Mouse (Mus musculus): ENCODE data around the gene Ift74. TPM values are rescaled to one million over a fixed set of nuclear protein-coding genes. Genes with fewer than 3 reads are reported as not detected.

Ift74 gene
- total RNA-seq (2023) = 1 to 10 TPM; 1.4 to 1.6 TPM

DNA sequence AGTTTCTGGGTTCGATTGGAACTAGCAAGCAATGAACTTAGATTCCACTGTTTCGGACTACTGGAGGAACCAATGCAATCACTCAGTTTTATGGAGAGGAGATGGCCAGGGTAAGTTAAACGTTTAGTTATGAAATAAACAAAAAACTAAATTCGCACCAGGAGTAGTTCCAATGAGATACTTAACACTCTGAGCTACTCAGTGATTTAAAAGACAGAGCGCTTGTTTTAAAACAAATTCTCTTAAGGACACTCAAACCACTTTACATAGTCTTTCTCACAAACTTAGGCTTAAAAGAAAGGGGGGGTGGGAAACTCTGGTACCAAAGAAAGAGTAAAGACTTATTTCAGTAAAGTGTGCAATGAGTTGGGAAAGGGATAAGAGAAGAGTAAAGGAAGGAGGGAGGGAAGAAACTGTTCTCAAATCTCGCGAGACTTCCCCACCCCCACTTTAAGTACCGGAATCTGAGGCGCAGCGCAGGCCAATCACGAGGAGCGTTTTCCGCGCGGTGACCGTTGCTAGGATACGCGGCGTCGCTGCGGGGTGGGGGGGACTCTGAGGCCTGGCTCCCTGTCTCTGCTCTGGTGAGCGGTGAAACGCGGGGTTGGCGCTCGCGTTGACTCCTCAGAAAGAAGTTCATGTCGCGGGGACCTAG, at the start of gene Ift74:
Gene Ift74, plus strand, starts transcription at position 520 of the 655 bp plus-strand sequence.

DNA sequence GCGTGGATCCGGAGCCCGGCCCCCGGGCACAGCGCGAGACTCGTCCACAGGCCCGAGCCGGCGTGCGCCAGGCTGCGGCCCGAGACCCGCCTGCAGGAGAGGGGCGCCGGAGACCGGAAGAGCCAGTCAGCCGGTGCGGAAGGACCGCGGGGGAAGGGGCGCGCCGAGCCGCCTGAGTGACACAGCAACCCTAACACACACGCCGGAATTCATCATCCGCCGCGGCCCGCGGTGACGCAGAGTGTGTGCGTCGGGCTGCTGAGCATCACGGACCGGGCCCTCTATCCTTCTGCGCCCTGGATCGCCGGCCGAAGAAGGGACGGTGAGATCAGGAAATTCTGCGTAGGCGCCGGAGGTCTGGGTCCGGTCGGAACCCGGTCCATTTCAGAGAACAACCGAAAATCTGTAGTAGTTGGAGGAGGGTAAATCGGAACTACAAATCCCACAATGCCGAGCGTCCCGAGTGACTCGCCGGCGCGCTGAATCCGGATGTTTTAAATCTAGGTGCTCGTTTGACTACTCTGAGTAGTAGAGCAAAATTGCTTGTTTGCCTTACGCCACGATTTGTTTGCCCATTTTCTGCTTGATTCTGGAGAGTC, 11.2 kb upstream of the Ift74 start, which contains the start of gene Plaa:
Gene Plaa, minus strand, starts transcription at position 214 of the 599 bp plus-strand sequence.

DNA sequence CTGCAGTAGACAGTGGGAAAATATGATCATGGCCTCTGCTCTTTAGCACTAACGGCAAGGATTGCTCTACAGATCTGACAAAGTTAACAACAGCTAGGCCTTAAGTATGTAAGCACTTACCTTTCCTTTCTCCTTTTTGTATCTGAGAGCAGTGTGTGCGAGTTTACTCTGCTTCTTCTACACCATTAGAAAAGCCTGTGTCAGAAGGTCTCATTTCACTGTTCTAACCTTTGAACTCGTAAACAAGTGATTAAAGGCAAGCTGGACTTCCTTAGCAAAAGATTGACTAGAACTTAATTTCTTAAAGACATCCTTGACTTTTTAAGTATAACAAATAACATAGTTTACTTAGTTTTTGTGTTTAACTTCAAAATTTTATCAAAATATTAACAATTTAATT, 35.6 kb downstream of the Ift74 start, which contains the start of gene Lrrc19:
Gene Lrrc19, minus strand, starts transcription at position 225 of the 400 bp plus-strand sequence.

DNA sequence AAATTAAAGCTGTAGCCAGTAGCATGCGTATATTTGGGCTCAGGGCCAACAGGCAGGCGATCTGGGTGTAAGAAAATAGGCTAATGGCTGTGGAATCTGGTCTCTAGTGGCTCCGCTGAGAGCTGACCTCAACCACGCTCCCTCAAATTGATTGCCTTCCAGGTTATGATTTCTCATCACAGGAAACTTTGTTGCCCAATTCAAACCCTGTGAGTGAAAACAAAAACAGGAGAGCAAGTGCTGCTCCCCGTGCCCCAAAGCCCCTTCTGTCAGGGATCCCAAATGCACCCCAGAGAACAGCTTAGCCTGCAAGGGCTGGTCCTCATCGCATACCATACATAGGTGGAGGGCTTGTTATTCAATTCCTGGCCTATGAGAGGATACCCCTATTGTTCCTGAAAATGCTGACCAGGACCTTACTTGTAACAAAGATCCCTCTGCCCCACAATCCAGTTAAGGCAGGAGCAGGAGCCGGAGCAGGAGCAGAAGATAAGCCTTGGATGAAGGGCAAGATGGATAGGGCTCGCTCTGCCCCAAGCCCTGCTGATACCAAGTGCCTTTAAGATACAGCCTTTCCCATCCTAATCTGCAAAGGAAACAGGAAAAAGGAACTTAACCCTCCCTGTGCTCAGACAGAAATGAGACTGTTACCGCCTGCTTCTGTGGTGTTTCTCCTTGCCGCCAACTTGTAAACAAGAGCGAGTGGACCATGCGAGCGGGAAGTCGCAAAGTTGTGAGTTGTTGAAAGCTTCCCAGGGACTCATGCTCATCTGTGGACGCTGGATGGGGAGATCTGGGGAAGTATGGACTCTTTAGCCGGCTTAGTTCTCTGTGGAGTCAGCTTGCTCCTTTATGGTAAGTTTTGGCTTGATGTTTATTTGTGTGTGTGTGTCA, 124.8 kb downstream of the Ift74 start, which contains the start of gene Tek:
Gene Tek, plus strand, starts transcription at position 452 of the 894 bp plus-strand sequence.

Other genes with a start within 250 kb of the Ift74 start
- not detected for gene Gm10306, start 57.9 kb upstream of the Ift74 start, total RNA-seq (2023)
- gene Caap1, start 57.7 kb upstream of the Ift74 start, total RNA-seq (2023) = 10 to 100 TPM in 1 of 2 experiments, 1 to 10 TPM in 1; 7.5 to 10.3 TPM
- 10 to 100 TPM; 30.4 to 41.3 TPM for gene Plaa, start 11.2 kb upstream of the Ift74 start, total RNA-seq (2023)
- not detected for gene Lrrc19, start 35.7 kb downstream of the Ift74 start, total RNA-seq (2023)
- under 1 TPM; 0.16 to 0.18 TPM for gene Tek, start 124.8 kb downstream of the Ift74 start, total RNA-seq (2023)

Data from neutrophil, adult 59 days (primary cell).